Mouse (Mus musculus): ENCODE data around the gene Irx4.

DNA sequence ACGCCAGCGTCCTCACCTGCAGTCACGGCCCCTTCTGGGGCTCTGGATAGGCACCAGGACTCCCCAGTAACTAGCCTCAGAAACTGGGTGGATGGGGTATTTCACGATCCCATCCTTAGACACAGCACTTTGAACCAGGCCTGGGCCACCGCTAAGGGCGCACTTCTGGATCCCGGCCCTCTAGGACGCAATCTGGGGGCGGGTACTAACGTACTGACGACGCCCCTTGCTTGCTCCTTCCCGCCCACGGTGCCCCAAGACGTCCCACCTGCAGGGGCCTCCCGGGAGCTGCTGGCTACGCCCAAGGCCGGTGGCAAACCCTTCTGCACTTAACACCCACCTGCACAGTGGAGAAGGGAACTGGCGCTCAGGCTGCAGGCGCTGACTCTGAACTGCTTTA lies 8.4 kb downstream of the Irx4 start:
- TF ChIP-seq CTCF (IDR thresholded peaks at IDR 0.05; ENCODE audit: low read depth, low read length) (no peak), POLR2A (IDR thresholded peaks at IDR 0.05; ENCODE audit: extremely low read depth, insufficient read depth, low read length) (no peak)

Measured in liver, adult 2 months (tissue).